Mouse (Mus musculus): ENCODE results near the gene Pwwp2b.

Gene Pwwp2b

DNA sequence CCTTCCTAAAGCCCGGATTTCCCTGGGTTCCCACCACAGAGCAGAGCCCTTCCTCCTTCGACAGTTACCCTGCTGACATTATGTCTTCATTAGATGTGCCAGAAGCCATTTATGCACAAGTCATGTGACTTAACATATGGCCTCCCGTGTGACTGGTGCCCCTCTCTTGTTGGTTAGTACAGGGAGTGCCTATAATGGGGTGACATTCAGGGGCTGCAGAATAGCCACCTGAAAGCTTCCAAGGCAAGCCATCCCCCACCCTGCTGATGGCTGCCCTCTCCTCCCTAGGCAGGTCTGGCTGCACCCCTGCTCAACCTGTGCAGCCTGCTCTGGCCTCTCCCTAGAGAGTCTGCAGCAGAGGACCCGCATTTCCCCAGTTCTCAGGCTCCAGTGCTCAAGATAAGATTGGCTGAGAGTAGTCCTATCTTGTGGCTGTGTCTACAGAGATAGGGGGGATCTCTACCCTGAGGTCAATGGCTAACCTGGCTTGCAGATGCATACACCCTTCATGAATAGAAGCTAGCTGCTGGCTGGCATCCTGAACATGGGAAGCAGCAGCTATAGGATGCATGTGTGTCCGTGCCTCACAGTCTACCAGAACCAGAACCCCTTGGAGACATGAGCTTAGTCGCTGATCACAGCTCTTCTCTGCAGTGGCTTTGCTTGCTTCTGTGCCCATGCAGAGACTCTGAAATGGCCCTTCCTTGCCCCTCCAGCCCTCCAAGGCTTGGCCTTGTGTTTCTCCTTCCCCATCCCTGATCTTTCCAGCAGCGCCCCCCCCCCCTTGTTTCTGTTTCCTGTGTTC, 1.3 kb downstream of the Pwwp2b start:
- in situ Hi-C loops (cut with MboI; ENCODE audit: unreplicated experiment in 2 of 2): loop anchor here in 1 of 2 experiments (25.0 kb wide), 1 partner anchor 1812 kb away; the partner anchor contains the start of gene Glrx3

DNA sequence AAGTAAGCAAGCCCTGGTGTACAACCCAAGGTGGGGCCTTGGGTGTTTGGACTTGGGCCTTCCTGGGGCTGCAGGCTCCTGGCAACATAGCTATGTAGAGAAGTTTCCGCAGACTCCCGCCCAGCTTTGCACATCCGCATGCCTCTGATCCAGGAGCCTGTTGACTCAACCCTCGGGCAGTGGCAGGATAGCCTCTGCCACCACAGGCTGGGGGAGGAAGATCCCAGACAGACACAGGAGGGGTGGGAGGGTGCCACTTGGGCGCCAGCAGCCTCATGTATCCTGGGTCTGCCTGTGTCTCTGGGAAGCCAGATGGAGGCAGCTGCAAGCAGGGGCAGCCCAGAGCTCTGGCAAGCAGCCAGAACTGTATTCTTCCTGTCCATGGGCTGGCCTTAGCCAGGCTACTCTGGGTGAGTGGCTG, 3.6 kb downstream of the Pwwp2b start:
- in situ Hi-C loops (cut with MboI; ENCODE audit: unreplicated experiment in 2 of 2): no loop called here

DNA sequence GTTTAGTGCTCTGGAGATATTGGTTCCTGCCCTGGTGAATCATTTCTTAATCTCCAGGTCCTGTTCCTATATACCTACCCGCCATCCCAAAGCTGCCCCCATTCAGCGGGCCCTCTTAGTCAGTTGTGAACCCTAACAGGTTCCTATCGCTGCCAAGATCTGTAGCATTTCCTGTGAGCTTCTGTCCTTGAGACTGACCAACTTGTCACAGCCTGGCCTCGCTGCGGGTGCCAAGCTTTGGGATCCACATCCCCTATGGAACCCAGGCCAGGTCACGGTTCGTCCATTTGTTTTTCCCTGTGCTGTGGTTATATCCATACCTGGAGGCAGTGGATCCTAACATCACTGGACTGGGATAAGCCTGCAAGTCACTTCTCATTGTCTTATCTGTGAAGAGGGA, 4.3 kb downstream of the Pwwp2b start:
- in situ Hi-C loops (cut with MboI; ENCODE audit: unreplicated experiment in 2 of 2): no loop called here

DNA sequence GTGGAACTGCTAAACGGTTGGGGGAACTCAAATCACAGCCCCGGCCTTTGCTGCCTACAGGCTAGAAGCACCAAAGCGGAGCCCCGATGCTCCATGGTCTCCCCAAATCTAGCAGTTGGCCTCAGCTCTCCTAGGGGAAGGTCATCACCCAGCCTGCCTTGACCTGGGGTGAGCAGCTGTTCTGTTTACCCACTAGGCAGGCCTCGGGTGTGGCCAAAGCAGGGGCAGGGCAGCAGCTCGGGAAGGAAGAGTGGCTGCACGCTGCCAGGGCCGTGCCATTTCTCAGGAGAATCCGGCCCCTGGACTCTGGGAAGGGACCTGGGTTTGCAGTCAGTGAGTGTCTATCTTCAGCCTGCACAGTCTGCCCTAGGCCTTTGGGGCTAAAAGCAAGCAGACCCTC, 4.7 kb downstream of the Pwwp2b start:
- in situ Hi-C loops (cut with MboI; ENCODE audit: unreplicated experiment in 2 of 2): no loop called here

DNA sequence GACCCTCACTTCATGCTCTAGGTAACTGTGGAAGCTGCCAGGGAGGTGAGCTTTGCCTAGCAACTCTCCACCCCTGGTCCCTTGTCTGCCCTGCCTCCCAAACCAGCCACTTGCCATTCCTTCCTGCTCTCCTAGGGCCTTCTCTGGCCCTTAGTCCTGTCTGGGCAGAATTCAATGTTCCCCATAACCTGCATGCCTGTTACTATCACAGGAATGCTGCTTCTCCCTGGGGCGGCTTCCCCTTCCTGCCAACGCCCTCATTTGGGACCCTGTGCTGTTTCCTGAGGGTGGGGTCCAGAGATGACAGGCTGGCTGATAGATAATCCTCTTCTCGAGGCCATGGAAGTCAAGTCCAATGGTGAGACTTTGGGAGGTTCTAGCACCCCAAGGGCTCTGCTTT, 5.2 kb downstream of the Pwwp2b start:
- in situ Hi-C loops (cut with MboI; ENCODE audit: unreplicated experiment in 2 of 2): no loop called here

DNA sequence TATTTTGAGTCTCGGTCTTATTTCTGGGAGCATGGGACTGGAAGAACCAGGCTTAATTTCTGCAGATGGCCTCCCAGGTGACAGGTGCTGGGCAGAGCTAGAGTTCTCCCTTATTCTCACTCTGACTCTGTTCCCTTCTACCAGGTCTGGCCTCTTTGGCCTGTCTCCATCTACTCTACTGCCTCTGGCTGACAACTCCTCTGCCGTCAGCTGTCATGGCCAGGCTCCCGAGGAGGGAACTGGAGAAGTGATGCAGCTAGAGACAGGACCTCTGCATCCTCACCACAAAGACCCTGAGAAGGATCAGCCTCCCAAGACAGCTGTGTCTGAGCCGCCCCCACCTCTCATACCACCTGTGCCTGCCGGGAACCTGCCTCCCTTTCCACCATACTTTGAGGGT, 6.3 kb downstream of the Pwwp2b start:
- in situ Hi-C loops (cut with MboI; ENCODE audit: unreplicated experiment in 2 of 2): no loop called here

DNA sequence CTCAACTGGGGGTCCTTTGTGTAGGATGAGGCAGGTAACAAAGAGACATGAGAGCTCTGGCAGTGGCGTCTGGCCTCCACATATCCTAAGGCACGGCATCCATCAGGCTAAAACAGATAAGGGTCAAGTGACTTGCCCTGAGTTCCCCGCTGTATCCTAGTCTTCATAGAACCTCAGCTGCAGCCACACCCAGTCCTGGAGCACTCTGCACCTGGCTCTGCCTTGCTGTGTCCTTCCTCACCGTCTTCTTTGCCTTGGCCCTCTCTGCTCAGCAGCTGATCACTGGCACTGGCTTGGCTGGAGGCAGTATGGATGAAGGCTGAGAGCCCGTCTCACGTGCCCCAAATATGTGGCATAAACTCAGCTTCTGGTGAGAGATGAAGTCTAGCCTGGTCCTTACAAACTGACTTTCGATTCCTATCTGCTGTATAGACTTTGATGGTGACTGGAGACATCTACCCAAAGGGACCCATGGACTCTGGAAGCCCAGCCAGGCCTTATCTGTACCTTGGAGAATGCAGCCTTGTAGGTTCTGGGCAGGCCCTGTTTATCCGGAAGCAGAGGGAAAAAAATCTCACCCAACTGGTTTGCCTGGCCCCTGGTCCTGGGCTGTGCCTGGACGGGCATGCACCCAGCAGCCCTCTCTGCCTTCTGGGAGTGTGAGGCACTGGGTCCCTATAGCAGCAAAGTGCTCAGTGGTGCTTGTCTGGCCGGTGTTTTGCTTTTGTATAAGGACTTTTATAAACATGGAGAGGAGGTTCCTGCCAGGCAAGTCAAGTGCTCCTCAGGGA, 9.7 kb downstream of the Pwwp2b start:
- in situ Hi-C loops (cut with MboI; ENCODE audit: unreplicated experiment in 2 of 2): no loop called here

DNA sequence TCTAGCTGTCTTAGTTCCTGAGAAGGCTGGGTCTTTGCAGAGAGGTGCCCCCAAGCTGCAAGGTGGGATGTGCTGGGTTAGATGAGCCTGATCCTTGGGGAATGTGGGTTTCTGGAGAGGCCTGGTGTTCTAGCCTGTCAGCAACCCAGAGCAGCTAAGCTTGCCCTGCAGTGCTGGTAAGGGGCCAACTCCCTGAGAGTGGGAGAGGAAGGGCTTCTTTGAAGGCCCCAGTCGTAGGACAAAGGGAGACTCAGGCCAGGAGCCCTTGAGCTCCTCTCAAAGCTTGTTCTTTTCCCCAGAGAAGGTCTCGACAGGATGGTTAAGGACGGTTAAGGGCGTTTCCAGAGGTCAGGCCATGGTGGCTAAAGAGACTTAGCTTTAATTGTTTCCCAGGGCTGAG, 16.1 kb downstream of the Pwwp2b start:
- in situ Hi-C loops (cut with MboI; ENCODE audit: unreplicated experiment in 2 of 2): no loop called here

DNA sequence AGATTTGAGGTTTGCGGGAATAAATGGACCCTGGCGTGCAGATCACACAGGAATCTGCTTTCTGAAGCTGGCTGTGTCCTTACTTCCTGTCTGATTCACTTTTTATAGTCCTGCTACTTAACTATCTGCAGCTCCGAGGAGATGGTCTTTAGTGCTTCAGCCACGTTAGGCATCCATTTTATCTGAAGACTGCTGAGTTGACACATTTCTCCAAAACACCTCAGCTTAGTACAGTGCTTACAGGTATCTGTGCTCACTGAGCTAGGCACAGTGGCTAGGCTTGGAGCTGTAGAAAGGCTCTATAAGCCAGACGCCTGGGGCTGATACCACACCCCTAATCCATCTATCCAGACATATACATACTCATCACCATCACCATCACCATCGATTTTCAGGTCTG, 17.4 kb downstream of the Pwwp2b start:
- in situ Hi-C loops (cut with MboI; ENCODE audit: unreplicated experiment in 2 of 2): no loop called here

DNA sequence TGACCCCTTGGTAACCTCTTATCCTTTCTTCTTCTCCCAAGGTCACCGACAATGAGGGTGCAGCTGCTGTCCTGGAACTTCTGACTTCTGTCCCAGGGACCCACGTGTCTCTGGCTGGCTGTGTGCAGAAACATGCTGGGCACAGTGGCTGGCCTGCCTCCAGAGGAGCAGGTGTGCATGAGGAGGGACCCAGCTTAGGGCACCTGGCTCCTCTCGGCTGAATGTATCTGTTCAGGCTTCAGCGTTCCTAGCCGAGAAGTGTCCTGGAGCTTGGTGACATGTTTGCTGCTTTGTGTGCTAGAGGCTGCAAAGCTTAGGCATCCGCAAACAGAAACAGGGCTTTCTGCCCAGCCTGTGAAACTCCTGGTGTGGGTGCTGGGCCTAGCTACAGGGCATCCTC, 18.1 kb downstream of the Pwwp2b start:
- in situ Hi-C loops (cut with MboI; ENCODE audit: unreplicated experiment in 2 of 2): no loop called here

DNA sequence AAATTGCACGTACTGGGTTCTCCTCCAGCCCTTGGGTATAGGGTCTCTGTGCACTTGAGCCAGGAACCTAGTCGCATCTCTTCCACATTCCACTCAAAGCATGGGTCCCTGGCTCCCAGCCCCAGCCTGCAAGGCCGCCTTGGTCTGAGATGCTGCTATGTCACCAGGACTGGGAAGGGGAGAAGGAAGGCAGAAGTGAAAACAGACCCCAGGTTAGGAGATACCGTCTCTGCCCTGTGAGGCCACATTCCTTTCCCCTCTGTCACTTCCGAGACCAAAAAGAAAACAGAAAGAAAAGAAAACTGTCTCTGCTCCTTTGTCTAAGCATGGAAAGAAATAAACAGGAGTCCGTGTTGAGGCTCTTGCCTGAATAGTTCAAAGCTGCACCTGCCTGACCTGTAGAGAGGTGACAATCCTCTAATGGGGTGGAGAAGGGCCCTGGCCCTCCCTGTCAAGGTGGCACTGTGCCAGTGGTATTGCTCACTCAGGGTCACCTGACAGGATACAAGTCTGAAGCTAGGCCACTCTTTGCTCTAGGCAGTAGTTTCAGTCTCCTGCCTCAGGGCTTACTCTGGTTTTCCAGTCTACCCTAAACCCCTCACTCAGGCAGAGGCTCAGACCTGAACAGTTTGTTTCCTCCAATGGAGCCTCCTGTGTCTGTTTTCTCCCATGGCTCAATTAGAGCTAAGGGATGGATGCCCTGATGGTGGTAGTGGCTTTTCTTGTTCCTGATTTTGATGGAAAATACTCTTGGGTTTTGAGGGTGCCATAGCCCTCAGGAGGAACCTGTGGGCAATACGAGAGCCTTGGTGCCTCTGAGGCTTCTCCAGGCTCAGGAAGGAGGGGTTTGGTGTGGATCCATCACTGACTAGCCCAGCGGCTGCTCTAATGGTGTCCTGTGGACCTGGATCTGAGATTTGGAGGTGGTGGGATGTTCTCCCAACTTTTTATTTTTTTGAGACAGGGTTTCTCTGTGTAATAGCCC, 18.9 kb downstream of the Pwwp2b start:
- in situ Hi-C loops (cut with MboI; ENCODE audit: unreplicated experiment in 2 of 2): no loop called here

DNA sequence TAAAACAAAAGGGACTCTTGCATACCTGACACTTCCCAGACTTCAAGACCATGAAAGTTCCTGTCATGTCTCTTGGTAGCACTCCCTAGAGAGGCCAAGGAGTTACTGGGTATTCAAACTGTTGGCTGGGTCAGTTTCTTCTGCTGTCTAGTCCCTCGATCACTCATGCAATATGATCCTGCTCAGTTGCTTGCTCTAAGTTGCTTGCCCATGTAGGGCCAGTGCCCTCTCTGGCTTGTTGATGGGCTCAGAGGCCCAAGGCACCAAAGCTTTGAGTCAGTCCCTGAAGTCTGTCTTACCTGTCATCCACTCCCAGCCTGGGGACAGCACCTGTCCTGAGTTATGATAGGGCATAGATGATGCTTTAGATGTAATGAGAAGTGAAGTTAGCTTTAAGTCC, 22.5 kb downstream of the Pwwp2b start:
- in situ Hi-C loops (cut with MboI; ENCODE audit: unreplicated experiment in 2 of 2): no loop called here

DNA sequence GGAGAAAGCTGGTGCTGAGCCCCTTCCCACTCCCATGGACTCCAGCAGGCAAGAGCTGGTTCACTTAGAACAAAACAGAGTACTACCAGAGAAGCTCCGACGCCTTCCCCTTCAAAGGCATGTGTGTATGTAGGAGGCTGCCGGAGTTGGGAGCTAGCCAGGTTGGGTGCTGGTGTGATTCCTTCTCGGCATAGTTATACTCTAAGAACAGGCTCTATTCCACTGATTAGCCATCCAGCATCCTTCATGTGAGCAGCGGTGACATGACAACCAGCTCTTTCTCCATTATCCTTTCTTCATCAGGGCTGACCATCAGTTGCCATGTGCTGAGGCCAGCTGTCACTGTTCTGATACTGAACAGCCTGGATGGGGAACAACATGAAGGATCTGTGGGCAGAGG, 23.6 kb downstream of the Pwwp2b start:
- in situ Hi-C loops (cut with MboI; ENCODE audit: unreplicated experiment in 2 of 2): no loop called here

DNA sequence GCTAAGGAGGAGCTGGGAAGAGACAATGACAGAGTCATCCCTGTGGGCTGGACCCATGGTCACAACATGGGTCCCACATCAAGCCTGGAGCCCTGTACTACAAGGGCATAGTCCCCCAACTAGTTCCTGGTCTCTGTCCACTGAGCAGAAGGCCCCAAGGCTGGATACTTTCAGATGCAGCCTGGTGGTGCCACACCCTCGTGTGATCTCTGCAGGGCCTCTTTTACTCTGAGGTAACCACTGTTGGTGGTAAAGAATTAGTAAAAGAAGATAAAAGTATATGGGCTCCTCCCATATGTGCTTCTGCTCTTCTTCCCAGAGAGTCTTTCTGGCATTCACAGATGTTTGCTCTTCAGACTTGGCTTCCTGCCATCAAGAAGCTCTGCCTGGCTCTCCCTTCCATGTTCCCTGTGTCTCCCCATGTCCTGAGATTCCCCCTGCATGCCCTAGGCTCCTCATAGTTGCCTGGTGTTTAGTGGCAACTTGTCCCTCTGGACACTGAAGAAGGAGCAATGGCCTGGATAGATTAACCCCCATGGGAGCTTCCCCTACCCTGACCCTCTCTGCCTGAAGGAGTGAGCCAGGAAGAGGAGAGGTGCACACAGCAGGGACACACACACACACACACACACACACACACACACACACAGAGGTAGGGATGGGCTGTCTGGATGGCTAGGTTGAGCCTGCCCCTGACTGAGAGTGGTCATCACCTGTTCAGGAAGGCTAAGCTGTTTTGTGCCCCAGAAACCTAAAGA, 24.5 kb downstream of the Pwwp2b start:
- in situ Hi-C loops (cut with MboI; ENCODE audit: unreplicated experiment in 2 of 2): no loop called here

DNA sequence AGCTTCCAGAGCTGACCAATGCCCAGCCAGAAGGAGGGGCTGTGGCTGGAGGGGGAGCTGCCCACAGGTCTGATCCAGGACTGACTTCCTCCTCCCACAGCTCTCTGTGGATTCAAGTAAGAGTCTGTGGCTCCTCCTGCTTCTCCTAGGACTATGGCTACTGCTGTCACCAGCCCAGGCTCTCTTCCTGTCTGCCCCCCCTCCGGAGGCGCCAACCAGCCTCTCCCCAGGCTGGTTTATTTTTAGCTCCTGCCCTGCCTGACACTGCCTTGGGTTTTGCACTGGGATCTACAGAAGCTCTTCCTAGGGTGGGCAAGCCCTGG, 25.1 kb downstream of the Pwwp2b start:
- in situ Hi-C loops (cut with MboI; ENCODE audit: unreplicated experiment in 2 of 2): no loop called here

DNA sequence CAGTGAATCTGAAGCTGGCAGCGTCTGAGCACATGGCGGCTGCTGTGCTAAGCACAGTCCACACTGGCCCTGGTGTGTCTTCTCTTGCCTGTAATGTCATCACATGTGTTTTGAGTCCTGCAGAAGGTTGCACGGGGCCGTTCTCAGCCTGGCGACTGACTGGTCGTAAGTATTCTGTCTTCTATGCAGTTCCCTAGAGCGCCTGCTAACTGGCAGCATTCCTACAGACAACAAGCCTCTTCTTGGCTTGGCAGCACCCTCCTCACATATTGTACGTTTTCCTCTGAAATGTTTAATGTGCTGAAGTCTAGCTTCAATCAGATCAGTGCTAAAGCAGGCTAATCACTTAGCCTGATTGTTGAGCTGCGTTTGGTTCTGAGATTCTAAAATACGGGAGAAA, 27.3 kb downstream of the Pwwp2b start:
- in situ Hi-C loops (cut with MboI; ENCODE audit: unreplicated experiment in 2 of 2): no loop called here

DNA sequence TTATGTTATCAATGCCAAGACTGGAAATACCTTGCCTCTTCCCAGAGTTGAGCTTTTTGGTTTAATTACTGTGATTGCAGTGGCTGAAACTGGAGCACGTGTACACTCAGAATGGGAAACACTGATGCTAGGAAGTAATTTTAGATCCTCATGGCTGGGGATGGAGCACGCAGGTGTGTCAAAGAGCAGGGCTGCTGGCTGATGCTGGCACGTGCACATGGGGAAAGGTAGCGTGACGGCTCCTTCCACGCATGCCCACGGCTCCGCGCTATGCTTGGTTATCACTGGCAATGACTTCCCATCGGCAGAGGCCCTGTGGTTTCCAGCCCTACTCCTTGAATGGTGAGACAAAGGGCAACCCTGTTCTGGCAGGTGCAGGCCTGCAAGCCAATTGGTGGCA, 27.9 kb downstream of the Pwwp2b start:
- in situ Hi-C loops (cut with MboI; ENCODE audit: unreplicated experiment in 2 of 2): no loop called here

DNA sequence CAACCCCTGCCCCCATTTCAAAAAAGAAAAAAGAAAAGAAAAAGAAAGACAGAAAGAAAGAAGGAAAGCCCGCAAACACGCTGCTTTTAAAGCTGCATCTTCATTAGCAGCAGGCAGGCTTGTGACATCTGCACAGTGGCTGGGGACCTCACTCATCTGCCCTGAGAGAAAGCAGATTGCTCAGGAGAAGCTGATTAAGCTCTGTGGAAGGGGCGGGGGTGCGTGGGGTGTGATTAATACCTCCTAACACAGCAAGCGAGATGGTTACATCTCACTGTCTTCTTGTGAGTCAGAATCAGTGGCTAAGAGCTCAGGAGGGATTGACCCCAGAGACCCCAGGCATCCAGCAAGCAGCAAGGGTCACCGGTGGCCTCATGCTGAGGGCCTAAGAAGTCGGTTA, 29.3 kb downstream of the Pwwp2b start:
- in situ Hi-C loops (cut with MboI; ENCODE audit: unreplicated experiment in 2 of 2): no loop called here

DNA sequence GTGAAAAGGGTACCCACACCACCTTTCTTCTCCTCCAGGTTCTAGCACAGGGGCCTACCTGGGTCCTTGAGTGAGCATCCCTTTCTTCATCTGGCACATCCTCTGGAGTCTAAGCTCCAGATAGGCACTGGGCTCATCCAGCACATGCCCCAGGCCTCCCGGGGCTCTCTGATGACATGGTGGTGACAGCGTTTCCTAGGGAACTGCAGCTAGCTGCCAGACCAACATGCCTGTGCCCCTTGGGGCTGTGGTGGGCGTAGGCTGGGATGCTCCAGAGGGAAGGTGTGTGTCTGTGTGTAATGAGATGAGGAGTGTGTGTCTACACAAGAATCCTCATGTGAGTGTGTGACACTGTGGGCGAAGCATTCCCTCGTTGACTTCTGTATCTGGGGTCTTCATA, 31.3 kb downstream of the Pwwp2b start:
- in situ Hi-C loops (cut with MboI; ENCODE audit: unreplicated experiment in 2 of 2): no loop called here

DNA sequence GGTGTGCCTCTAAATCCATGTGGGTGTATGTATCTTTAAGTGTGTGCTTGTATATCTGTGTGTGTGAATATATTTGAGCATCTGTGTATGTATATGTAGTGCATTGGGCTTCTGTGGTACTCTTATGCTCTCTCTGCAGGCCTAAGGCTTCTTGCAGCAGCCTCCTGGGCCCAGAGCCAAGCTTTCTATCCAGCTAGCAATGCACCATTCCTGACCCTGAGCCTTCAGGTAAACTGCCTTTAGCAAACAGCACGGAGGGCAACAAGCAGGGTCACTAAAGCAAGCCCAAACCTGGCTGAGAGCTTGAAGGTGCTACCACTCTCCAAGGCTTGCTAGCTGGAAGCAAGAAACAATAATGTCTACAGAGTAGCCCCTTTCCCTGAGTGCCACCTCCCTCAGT, 31.8 kb downstream of the Pwwp2b start:
- in situ Hi-C loops (cut with MboI; ENCODE audit: unreplicated experiment in 2 of 2): no loop called here

Data from v-Abl transformed pro-B cells (cell line).